Mouse (Mus musculus): Measurements from ENCODE around the gene Atg7. TPM values are rescaled to one million over a fixed set of nuclear protein-coding genes. Genes with fewer than 3 reads are reported as not detected.

Atg7 gene
- polyA plus RNA-seq, 1 experiment from 2014 or later = 21.1 TPM

- H3K27me3 ChIP-seq = no peaks in the 10 kb centered on the region
- H3K4me1 ChIP-seq (replicated peaks) = peaks cover 55% of the 10 kb centered on the region
- peaks cover 30% of the 10 kb centered on the region for H3K36me3 ChIP-seq
- no peaks in the 10 kb centered on the region for H3K9me3 ChIP-seq
- 82% methylated on average over 3 of the region's 3 CpGs for WGBS
- H3K4me2 ChIP-seq = no peak overlapping the region
- ATAC-seq (ENCODE audit: low read depth) = no peak
- no peak overlapping the region for H3K27ac ChIP-seq (replicated peaks)
- no peak overlapping the region for H3K4me3 ChIP-seq
- H3K9ac ChIP-seq = no peak overlapping the region
These were observed 223.2 kb downstream of the Atg7 start for GRCm38 (mm10) chr6:114866078-114866477.

- ATAC-seq (ENCODE audit: low read depth) = no peak
- H3K4me1 ChIP-seq (replicated peaks) = peaks cover 57% of the 10 kb centered on the region
These were observed 223.7 kb downstream of the Atg7 start for GRCm38 (mm10) chr6:114866619-114867018.

GRCm38 (mm10) chr6:114868656-114869055 is 225.8 kb downstream of the Atg7 start:
- 79% methylated on average over 7 of the region's 7 CpGs for WGBS
- Histone ChIP-seq H3K9me3 (no peaks in the 10 kb centered on the region), H3K4me3 (no peak overlapping the region), H3K27ac (replicated peaks) (no peak overlapping the region), H3K4me1 (replicated peaks) (peaks cover 70% of the 10 kb centered on the region), H3K27me3 (no peaks in the 10 kb centered on the region), H3K9ac (no peak overlapping the region), H3K4me2 (no peak overlapping the region), H3K36me3 (peaks cover 11% of the 10 kb centered on the region)
- ATAC-seq (ENCODE audit: low read depth) = no peak

More at GRCm38 (mm10) chr6:114866619-114867018, 223.7 kb downstream of the Atg7 start:
- Histone ChIP-seq H3K9me3 (no peaks in the 10 kb centered on the region), H3K4me3 (no peak overlapping the region), H3K27ac (replicated peaks) (no peak overlapping the region), H3K27me3 (no peaks in the 10 kb centered on the region), H3K4me2 (no peak overlapping the region), H3K36me3 (peaks cover 30% of the 10 kb centered on the region), H3K9ac (no peak overlapping the region)
- WGBS = 86% methylated on average over 4 of the region's 4 CpGs

GRCm38 (mm10) chr6:114869501-114870076 is 226.7 kb downstream of the Atg7 start:
- no peak for ATAC-seq (ENCODE audit: low read depth)
- Histone ChIP-seq H3K36me3 (peaks cover 7% of the 10 kb centered on the region; the same call in 1 of the 2 replicates), H3K4me3 (no peak overlapping the region), H3K9ac (0 out of 2 replicates have a peak overlapping the region, but pooled peaks have one; percentile 43), H3K27ac (replicated peaks) (peak overlapping the region; percentile 38), H3K4me1 (replicated peaks) (peaks cover 70% of the 10 kb centered on the region), H3K4me2 (no peak overlapping the region), H3K27me3 (no peaks in the 10 kb centered on the region), H3K9me3 (no peaks in the 10 kb centered on the region)
- WGBS = 65% methylated on average over 6 of the region's 6 CpGs

GRCm38 (mm10) chr6:114871010-114871660 is 228.2 kb downstream of the Atg7 start:
- Histone ChIP-seq H3K4me1 (replicated peaks) (peaks cover 85% of the 10 kb centered on the region), H3K4me2 (no peak overlapping the region), H3K9ac (no peak overlapping the region), H3K27ac (replicated peaks) (no peak overlapping the region), H3K27me3 (no peaks in the 10 kb centered on the region), H3K36me3 (peaks cover 7% of the 10 kb centered on the region; the same call in 1 of the 2 replicates), H3K4me3 (no peak overlapping the region), H3K9me3 (no peaks in the 10 kb centered on the region)
- ATAC-seq (ENCODE audit: low read depth) = no peak
- WGBS = 89% methylated on average over 14 of the region's 14 CpGs

- Histone ChIP-seq H3K27ac (replicated peaks) (peak overlapping the region; percentile 96), H3K4me3 (peak overlapping the region; percentile 39), H3K9me3 (no peaks in the 10 kb centered on the region), H3K4me1 (replicated peaks) (peaks cover 92% of the 10 kb centered on the region), H3K4me2 (peak overlapping the region; percentile 71), H3K36me3 (peaks cover 7% of the 10 kb centered on the region; the same call in 1 of the 2 replicates), H3K9ac (peak overlapping the region; percentile 78), H3K27me3 (no peaks in the 10 kb centered on the region)
- WGBS = 68% methylated on average over 3 of the region's 3 CpGs
- ATAC-seq (ENCODE audit: low read depth) = no peak
These were observed 230.9 kb downstream of the Atg7 start for GRCm38 (mm10) chr6:114873808-114874137.

GRCm38 (mm10) chr6:114874138-114874928 is 231.4 kb downstream of the Atg7 start:
- Histone ChIP-seq H3K27me3 (no peaks in the 10 kb centered on the region), H3K36me3 (peaks cover 7% of the 10 kb centered on the region; the same call in 1 of the 2 replicates), H3K4me2 (peak overlapping the region; percentile 71), H3K4me1 (replicated peaks) (peaks cover 92% of the 10 kb centered on the region), H3K9ac (peak overlapping the region; percentile 78), H3K4me3 (peak overlapping the region; percentile 39), H3K9me3 (no peaks in the 10 kb centered on the region), H3K27ac (replicated peaks) (peak overlapping the region; percentile 96)
- WGBS = 6% methylated on average over 19 of the region's 19 CpGs
- ATAC-seq (ENCODE audit: low read depth) = peak; percentile 61

- peak overlapping the region; percentile 71 for H3K4me2 ChIP-seq
- peak overlapping the region; percentile 39 for H3K4me3 ChIP-seq
- peak overlapping the region; percentile 78 for H3K9ac ChIP-seq
- 1% methylated on average over 18 of the region's 18 CpGs for WGBS
- no peaks in the 10 kb centered on the region for H3K9me3 ChIP-seq
- peaks cover 92% of the 10 kb centered on the region for H3K4me1 ChIP-seq (replicated peaks)
- no peaks in the 10 kb centered on the region for H3K27me3 ChIP-seq
- H3K27ac ChIP-seq (replicated peaks) = peak overlapping the region; percentile 96
- peaks cover 7% of the 10 kb centered on the region; the same call in 1 of the 2 replicates for H3K36me3 ChIP-seq
- peak; percentile 87 for ATAC-seq (ENCODE audit: low read depth)
These were observed 232.2 kb downstream of the Atg7 start for GRCm38 (mm10) chr6:114875018-114875558.

- H3K36me3 ChIP-seq = peaks cover 6% of the 10 kb centered on the region; the same call in 1 of the 2 replicates
- peak overlapping the region; percentile 78 for H3K9ac ChIP-seq
- no peaks in the 10 kb centered on the region for H3K27me3 ChIP-seq
- no peak for ATAC-seq (ENCODE audit: low read depth)
- 0 out of 2 replicates have a peak overlapping the region, but pooled peaks have one; percentile 71 for H3K4me2 ChIP-seq
- no peaks in the 10 kb centered on the region for H3K9me3 ChIP-seq
- peaks cover 92% of the 10 kb centered on the region for H3K4me1 ChIP-seq (replicated peaks)
- H3K27ac ChIP-seq (replicated peaks) = peak overlapping the region; percentile 96
- WGBS = 19% methylated on average over 4 of the region's 4 CpGs
- no peak overlapping the region for H3K4me3 ChIP-seq
These were observed 233.1 kb downstream of the Atg7 start for GRCm38 (mm10) chr6:114876033-114876432.

- Histone ChIP-seq H3K36me3 (peaks cover under 1% of the 10 kb centered on the region; the same call in 1 of the 2 replicates), H3K9ac (peak overlapping the region; percentile 78; the same call in 1 of the 2 replicates), H3K27me3 (no peaks in the 10 kb centered on the region), H3K4me3 (no peak overlapping the region), H3K4me1 (replicated peaks) (peaks cover 95% of the 10 kb centered on the region), H3K27ac (replicated peaks) (peak overlapping the region; percentile 96), H3K4me2 (no peak overlapping the region), H3K9me3 (no peaks in the 10 kb centered on the region)
- 64% methylated on average over 6 of the region's 6 CpGs for WGBS
- no peak for ATAC-seq (ENCODE audit: low read depth)
These were observed 233.6 kb downstream of the Atg7 start for GRCm38 (mm10) chr6:114876546-114876945.

GRCm38 (mm10) chr6:114878841-114879520 is 236.1 kb downstream of the Atg7 start:
- Histone ChIP-seq H3K27ac (replicated peaks) (no peak overlapping the region), H3K4me1 (replicated peaks) (peaks cover 100% of the 10 kb centered on the region), H3K4me3 (no peak overlapping the region), H3K36me3 (no peaks in the 10 kb centered on the region), H3K4me2 (no peak overlapping the region), H3K9ac (0 out of 2 replicates have a peak overlapping the region, but pooled peaks have one; percentile 47), H3K9me3 (no peaks in the 10 kb centered on the region), H3K27me3 (no peaks in the 10 kb centered on the region)
- no peak for ATAC-seq (ENCODE audit: low read depth)
- WGBS = 77% methylated on average over 19 of the region's 19 CpGs

Data from neural tube, embryonic 13.5 days (tissue).